Mouse (Mus musculus) c-Kit-negative CD71-positive TER-119-positive erythroid progenitor cells, embryonic 14.5 days (primary cell): Measurements from ENCODE around the gene Rab21.

Experiments used
- DNase-seq: peaks from one replicate; pipeline ENCODE4 v3.0.0-alpha.2; 2013; ENCODE audit warnings: low read depth, low spot score

Rab21 gene

GRCm38 (mm10) chr10:115281381-115281780 lies 34.0 kb downstream of the Rab21 start:
- DNase-seq = no peak

DNA sequence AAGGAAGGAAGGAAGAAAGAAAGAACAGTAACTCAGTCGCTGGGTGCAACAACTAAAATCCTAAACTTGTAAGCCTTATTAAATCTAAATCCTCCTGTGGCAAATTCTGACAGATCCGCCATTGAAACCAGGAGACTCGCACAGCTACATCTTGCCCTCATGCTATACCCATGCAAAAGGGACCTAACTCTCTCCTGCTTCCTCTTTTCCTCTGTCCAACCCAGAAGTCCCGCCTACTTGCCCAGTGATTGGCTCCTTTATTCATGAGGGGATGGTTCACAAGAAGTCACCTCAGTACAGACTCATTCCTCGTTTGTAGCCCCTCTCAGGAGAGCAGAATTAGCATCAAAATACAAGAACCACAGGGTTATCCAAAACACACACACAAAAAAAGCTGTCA lies 43.7 kb downstream of the Rab21 start:
- DNase-seq = no peak

- DNase-seq = no peak
Observed at GRCm38 (mm10) chr10:115270612-115271390, 44.6 kb downstream of the Rab21 start.

DNA sequence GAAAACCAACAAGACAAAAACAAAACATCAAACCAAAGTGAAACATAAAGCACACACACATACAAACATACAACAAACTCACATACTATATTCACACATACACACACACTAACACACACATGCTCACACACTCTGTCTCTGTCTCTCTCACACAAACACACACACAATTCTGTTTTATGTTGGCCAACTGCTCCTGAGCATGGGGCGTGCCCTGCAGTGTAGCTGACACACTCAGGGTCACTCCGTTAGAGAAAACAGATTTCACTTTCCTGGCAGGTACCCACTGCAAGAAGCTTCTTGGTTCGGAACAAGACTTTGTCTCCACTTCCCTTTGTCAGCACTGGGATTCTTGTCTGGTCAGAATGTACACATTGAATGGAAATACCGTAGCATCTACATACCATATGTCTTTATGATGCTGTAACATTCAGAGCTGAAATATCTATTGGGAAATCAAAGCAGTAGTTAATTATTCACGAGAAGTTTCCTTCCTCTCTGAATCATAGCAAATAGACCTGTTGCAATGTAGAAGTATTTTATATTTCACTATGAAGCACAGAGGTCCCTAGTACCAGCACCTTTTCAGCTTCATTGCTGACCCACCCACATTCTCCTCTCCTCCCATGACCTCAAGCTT lies 52.4 kb downstream of the Rab21 start:
- no peak for DNase-seq

- no peak for DNase-seq
Observed at GRCm38 (mm10) chr10:115262261-115262660, 53.1 kb downstream of the Rab21 start.

DNA sequence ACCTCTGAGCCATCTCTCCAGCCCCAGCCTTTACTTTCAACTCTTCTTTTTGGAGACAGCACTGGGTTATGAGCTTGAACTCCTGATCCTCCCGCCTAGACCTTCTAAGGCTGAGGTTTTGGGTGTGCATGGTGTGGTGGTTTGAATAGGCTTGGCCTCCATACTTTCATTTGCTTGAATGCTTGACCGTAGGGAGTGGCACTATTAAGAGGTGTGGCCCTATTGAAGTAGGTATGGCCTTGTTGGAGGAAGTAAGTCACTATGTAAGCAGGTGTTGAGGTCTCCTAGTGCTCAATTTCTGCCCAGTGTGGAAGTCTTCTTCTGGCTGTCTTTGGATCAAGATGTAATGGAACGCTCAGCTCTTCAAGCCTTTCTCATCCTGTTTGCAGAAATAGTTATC lies 54.0 kb downstream of the Rab21 start:
- no peak for DNase-seq

- DNase-seq = no peak
Observed at GRCm38 (mm10) chr10:115256162-115256561, 59.2 kb downstream of the Rab21 start.

- DNase-seq = no peak
Observed at GRCm38 (mm10) chr10:115253521-115253920, 61.9 kb downstream of the Rab21 start.

DNA sequence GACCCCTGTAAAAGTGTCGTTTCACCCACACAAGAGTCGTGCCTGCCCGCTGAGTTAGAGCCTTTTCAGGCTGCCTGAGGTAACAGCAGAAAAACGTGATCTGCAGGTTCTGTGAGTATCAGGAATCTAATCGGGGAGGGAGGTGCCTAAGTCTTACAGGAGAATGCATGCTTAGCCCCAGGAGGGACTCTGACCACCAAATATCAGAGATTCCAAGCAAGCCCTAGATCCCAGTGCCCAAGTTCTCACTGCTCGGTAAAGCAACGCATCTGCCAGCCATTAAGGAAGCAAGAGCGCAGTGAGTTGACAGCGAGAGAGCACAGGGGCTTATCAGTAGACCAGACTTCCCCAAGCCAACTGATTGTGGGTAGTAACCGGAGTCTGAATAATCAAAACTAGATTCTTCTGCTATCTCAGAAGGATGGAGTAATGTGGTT lies 63.1 kb downstream of the Rab21 start:
- DNase-seq = peak; percentile 45

GRCm38 (mm10) chr10:115251088-115251934 lies 64.1 kb downstream of the Rab21 start, which contains the start of gene Tbc1d15:
Tbc1d15 (minus strand) TSS chr10:115251467.
- peak; percentile 99 for DNase-seq

- DNase-seq = peak; percentile 24
Observed at GRCm38 (mm10) chr10:115250235-115251087, 64.9 kb downstream of the Rab21 start.

DNA sequence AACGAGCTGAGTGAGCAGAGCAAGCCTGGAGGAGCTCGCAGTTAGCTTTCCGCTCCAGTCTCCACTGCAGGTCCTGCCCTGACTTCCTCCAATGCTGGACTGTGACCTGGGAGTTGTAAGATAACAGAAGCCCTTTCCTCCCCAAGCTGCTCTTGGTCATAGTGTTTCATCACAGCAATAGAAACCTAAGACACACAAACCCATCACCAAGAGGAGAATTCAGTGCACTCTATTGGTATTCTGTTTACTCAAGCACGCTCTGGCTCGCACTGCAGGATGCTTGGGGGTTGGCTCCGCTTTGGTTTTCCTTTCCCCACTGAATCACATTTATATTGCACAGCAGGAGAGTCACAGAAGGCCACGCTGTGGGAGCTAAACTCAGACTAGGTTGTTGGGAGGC lies 67.4 kb downstream of the Rab21 start:
- DNase-seq = no peak

- DNase-seq = no peak
Observed at GRCm38 (mm10) chr10:115245488-115245887, 69.9 kb downstream of the Rab21 start.

GRCm38 (mm10) chr10:115241082-115241595 lies 74.3 kb downstream of the Rab21 start:
- no peak for DNase-seq

GRCm38 (mm10) chr10:115237931-115238330 lies 77.5 kb downstream of the Rab21 start:
- DNase-seq = no peak
